In genomic region chr10:61466873-61467272, GRCm38 (mm10) we compare ENCODE assay signal across 8 mouse cellular contexts. TPM values are rescaled to one million over a fixed set of nuclear protein-coding genes. Genes with fewer than 3 reads are reported as not detected.
DNase-seq lines count a peak whose midpoint lies in the region; ATAC-seq and TF ChIP-seq lines count a peak whose summit lies in the region.

No protein-coding gene starts in this region.

- no peak for TF ChIP-seq POLR2A in kidney, adult 2 months (IDR thresholded peaks at IDR 0.05; ENCODE audit: low read depth, low read length)

- H3K4me2 ChIP-seq in midbrain, embryonic 15.5 days, result no peak overlapping the region

- H3K4me3 ChIP-seq in kidney, adult 2 months (ENCODE audit: insufficient read depth, low read depth, low read length), result no peak overlapping the region
- no peak overlapping the region for H3K4me3 ChIP-seq in G1E (ENCODE audit: low read depth, low read length)
- H3K4me3 ChIP-seq in midbrain, embryonic 15.5 days, result no peak overlapping the region

- no peak overlapping the region for H3K27ac ChIP-seq in kidney, adult 2 months (ENCODE audit: insufficient read depth, low read depth, low read length)
- no peak overlapping the region for H3K27ac ChIP-seq in midbrain, embryonic 15.5 days

- no peaks in the 10 kb centered on the region for H3K4me1 ChIP-seq in kidney, adult 2 months (ENCODE audit: control insufficient read depth, insufficient read depth, low read length)
- peaks cover 26% of the 10 kb centered on the region for H3K4me1 ChIP-seq in G1E (ENCODE audit: insufficient read depth, low read depth, low read length)
- H3K4me1 ChIP-seq in midbrain, embryonic 15.5 days, result no peaks in the 10 kb centered on the region

- peak; percentile 65 for TF ChIP-seq CTCF in kidney, adult 2 months (conservative IDR thresholded peaks at IDR 0.05; ENCODE audit: insufficient read depth, insufficient read length, low read depth, low read length)
- peak; percentile 33 for TF ChIP-seq CTCF in G1E (IDR thresholded peaks at IDR 0.05; ENCODE audit: low read depth, low read length)

- H3K27me3 ChIP-seq in kidney, adult 2 months (replicated peaks; ENCODE audit: control insufficient read depth, insufficient read depth, low read length), result no peaks in the 10 kb centered on the region
- H3K27me3 ChIP-seq in G1E (ENCODE audit: insufficient read depth, low read length), result no peaks in the 10 kb centered on the region
- no peaks in the 10 kb centered on the region for H3K27me3 ChIP-seq in midbrain, embryonic 15.5 days (replicated peaks)

- WGBS in kidney, adult 2 months, result 20% methylated on average over 5 of the region's 5 CpGs
- 20% methylated on average over 5 of the region's 5 CpGs for WGBS in midbrain, embryonic 15.5 days

- H3K36me3 ChIP-seq in kidney, adult 2 months (ENCODE audit: control insufficient read depth, insufficient read depth, low read length), result no peaks in the 10 kb centered on the region
- no peaks in the 10 kb centered on the region for H3K36me3 ChIP-seq in G1E (replicated peaks)
- H3K36me3 ChIP-seq in midbrain, embryonic 15.5 days (replicated peaks), result no peaks in the 10 kb centered on the region

- no peak for ATAC-seq in G1E (ENCODE audit: extremely low read depth, insufficient number of reproducible peaks, low FRiP score, poor library complexity, severe bottlenecking)
- ATAC-seq in inflammation-experienced regulatory T-cells, adult 6 months, result peak; percentile 35
- ATAC-seq in midbrain, embryonic 15.5 days (replicated peaks), result peak; percentile 30; the same call in 1 of the 2 replicates

- no peak for DNase-seq in kidney, adult 2 months
- DNase-seq in kidney, adult 8-10 months, result no peak
- DNase-seq in G1E (ENCODE audit: low spot score), result no peak
- peak; percentile 60 to 64 for DNase-seq in cerebellum, postnatal 14 days
- no peak for DNase-seq in left cerebral cortex, postnatal 10 days (ENCODE audit: extremely low spot score in 1 of 2, low spot score in 2 of 2)
- DNase-seq in thymus, postnatal 25 days, result no peak

- intact Hi-C loops in left cerebral cortex, postnatal 10 days (cut with DNase I), result no loop called here

- no peak overlapping the region for H3K9ac ChIP-seq in midbrain, embryonic 15.5 days

- no peaks in the 10 kb centered on the region for H3K9me3 ChIP-seq in G1E (replicated peaks)
- no peaks in the 10 kb centered on the region for H3K9me3 ChIP-seq in midbrain, embryonic 15.5 days

RNA-seq across cellular contexts. Expression of gene Lrrc20, which starts 8.7 kb away (rescaled TPM):
- polyA plus RNA-seq in kidney, adult 2 months (2012; rRNA removed), result 4.0 and 4.6 TPM in 2 replicates
- total RNA-seq in G1E (2014; fragmentation: Nextera tagmentation), result 7.4 and 7.7 TPM in 2 replicates
- 4.2 TPM in 2 replicates for total RNA-seq in G1E (2017)
- 8.4 and 11.1 TPM in 2 replicates for polyA plus RNA-seq in G1E (2012)
- 1 to 10 TPM; 5.4 to 6.0 (median 5.8) TPM for polyA plus RNA-seq in inflammation-experienced regulatory T-cells, adult 6 months (2017; shearing (Covaris generic))
- 18.1 TPM in 2 replicates for polyA plus RNA-seq in midbrain, embryonic 15.5 days (2015; fragmentation: Nextera tagmentation; extraction: Ambion mirVana)
- total RNA-seq in left cerebral cortex, postnatal 10 days (2021), result 10 to 100 TPM; 13.2 to 15.0 TPM

RNA-seq across cellular contexts. Expression of gene Eif4ebp2, which starts 14.4 kb away (rescaled TPM):
- 127 and 128 TPM in 2 replicates for polyA plus RNA-seq in kidney, adult 2 months (2012; rRNA removed)
- total RNA-seq in G1E (2014; fragmentation: Nextera tagmentation), result 184 and 214 TPM in 2 replicates
- total RNA-seq in G1E (2017), result 8.9 and 9.4 TPM in 2 replicates
- 96.4 and 118 TPM in 2 replicates for polyA plus RNA-seq in G1E (2012)
- polyA plus RNA-seq in inflammation-experienced regulatory T-cells, adult 6 months (2017; shearing (Covaris generic)), result 10 to 100 TPM; 19.5 to 27.5 (median 24.2) TPM
- polyA plus RNA-seq in midbrain, embryonic 15.5 days (2015; fragmentation: Nextera tagmentation; extraction: Ambion mirVana), result 65.8 and 71.3 TPM in 2 replicates
- 10 to 100 TPM; 42.1 to 46.1 TPM for total RNA-seq in left cerebral cortex, postnatal 10 days (2021)

RNA-seq across cellular contexts. Expression of gene Nodal, which starts 49.1 kb away (rescaled TPM):
- polyA plus RNA-seq in kidney, adult 2 months (2012; rRNA removed), result 0.06 and 0.12 TPM in 2 replicates
- total RNA-seq in G1E (2014; fragmentation: Nextera tagmentation) (not detected in 2 replicates), G1E (2017) (not detected in 2 replicates)
- not detected in 2 replicates for polyA plus RNA-seq in G1E (2012)
- under 1 TPM in 2 of 3 experiments, not detected in 1; 0.21 to 0.45 TPM for polyA plus RNA-seq in inflammation-experienced regulatory T-cells, adult 6 months (2017; shearing (Covaris generic))
- 0.10 and 0.28 TPM in 2 replicates for polyA plus RNA-seq in midbrain, embryonic 15.5 days (2015; fragmentation: Nextera tagmentation; extraction: Ambion mirVana)
- total RNA-seq in left cerebral cortex, postnatal 10 days (2021), result under 1 TPM; 0.15 to 0.39 TPM

Comparison
In these comparisons a context has a peak if more than half of its experiments do, and no peak if none do; other contexts are left out.
1. DNase-seq: peak in cerebellum, postnatal 14 days (2 of 2); none in kidney, adult 2 months (single experiment), kidney, adult 8-10 months (0 of 2), G1E (single experiment), left cerebral cortex, postnatal 10 days (0 of 2) and thymus, postnatal 25 days (single experiment).